24 mouse cellular contexts compared by ENCODE assay signal in the genomic region with DNA sequence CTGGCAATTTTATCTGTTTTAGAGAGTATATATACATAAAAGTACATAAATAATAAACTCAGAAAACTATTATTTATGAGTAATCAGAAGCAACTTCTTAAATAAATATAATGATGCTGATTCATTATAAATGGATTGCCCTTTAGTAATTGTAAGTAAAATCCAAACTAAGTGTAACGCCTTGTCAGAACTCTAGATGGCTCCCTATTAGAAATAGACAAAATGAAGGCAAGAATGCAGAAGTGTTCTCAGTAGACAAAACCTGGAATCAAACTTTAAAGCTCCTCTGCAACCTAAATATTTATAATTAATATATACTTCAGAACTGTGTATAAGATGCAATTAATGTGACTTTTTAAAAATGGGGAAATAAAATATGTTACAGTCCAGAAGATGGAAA.
DNase-seq lines count a peak whose midpoint lies in the region; ATAC-seq and TF ChIP-seq lines count a peak whose summit lies in the region.
"Had no signal": no experiment of that assay in that cellular context is flagged by ENCODE, and none has a peak within 500 bp of the region (broad histone marks: within the 10 kb centered on the region; RNA-seq: fewer than 3 reads in every experiment).

No protein-coding gene starts in this region.

- H3K9ac ChIP-seq in embryonic facial prominence, embryonic 11.5 days (replicated peaks; ENCODE audit: low read length), result no peak overlapping the region
- H3K9ac ChIP-seq in CH12.LX (ENCODE audit: insufficient read depth, low read depth), result no peak overlapping the region
- H3K9ac ChIP-seq: embryonic facial prominence, embryonic 13.5 days; limb, embryonic 12.5 days; liver, embryonic 12.5 days; neural tube, embryonic 12.5 days had no signal

- in situ Hi-C loops in CH12.LX (cut with MboI; ENCODE audit: low pct_ligation_motif_present, low pct_unique_long_range_greater_than_20kb, low sequenced_read_pairs), result no loop called here

- TF ChIP-seq EP300 in CH12.LX (IDR thresholded peaks at IDR 0.05; ENCODE audit: low read length), result no peak

- TF ChIP-seq CTCF in left cerebral cortex, adult 2 months (IDR thresholded peaks at IDR 0.05), result peak; percentile 33; the same call in 1 of the 2 replicates
- TF ChIP-seq CTCF in CH12.LX (conservative IDR thresholded peaks at IDR 0.05 in 1 of 2, IDR thresholded peaks at IDR 0.05 in 1 of 2; ENCODE audit: low read depth in 2 of 2, low read length in 2 of 2), result peak in 1 of 2 experiments; percentile 52; a peak in 2 of 4 replicates

- no peaks in the 10 kb centered on the region for H3K27me3 ChIP-seq in embryonic facial prominence, embryonic 11.5 days (ENCODE audit: control insufficient read depth, insufficient read depth, low read length)
- no peaks in the 10 kb centered on the region for H3K27me3 ChIP-seq in embryonic facial prominence, embryonic 10.5 days (replicated peaks; ENCODE audit: low read depth, poor library complexity, severe bottlenecking)
- no peaks in the 10 kb centered on the region for H3K27me3 ChIP-seq in CH12.LX (replicated peaks)
- H3K27me3 ChIP-seq: embryonic facial prominence, embryonic 13.5 days; limb, embryonic 12.5 days; liver, embryonic 12.5 days; neural tube, embryonic 12.5 days had no signal

- intact Hi-C loops in left cerebral cortex, adult 2 months (cut with DNase I), result no loop called here
- intact Hi-C loops in heart, postnatal 36 days (cut with DNase I), result no loop called here

- peak; percentile 11 for DNase-seq in embryonic facial prominence, embryonic 11.5 days (ENCODE audit: low spot score)
- no peak for DNase-seq in embryonic facial prominence, embryonic 10.5 days (ENCODE audit: low spot score)
- DNase-seq in left cerebral cortex, adult 2 months (ENCODE audit: extremely low spot score in 1 of 2, low spot score in 2 of 2), result no peak
- no peak for DNase-seq in left cerebral cortex, adult 9 months (ENCODE audit: low spot score in 2 of 2)
- DNase-seq in CH12.LX (ENCODE audit: extremely low read depth), result peak; percentile 4
- peak; percentile 3 for DNase-seq in induced T-regulatory cell, adult 2 months (ENCODE audit: low read depth)
- DNase-seq in heart, postnatal 36 days, result no peak
- DNase-seq: adrenal gland, postnatal 25 days; B cell, adult 2 months; cerebellum, adult 18-20 months; cerebellum, postnatal 25 days; gastrocnemius, adult 2 months; heart, postnatal 4 days; kidney, adult 9 months; kidney, postnatal 36 days; lung, adult 2 months; lung, postnatal 4 days; thymus, postnatal 25 days had no signal

- H3K79me2 ChIP-seq in CH12.LX (replicated peaks; ENCODE audit: control insufficient read depth, extremely low read depth, insufficient read depth, poor library complexity, severe bottlenecking), result no peaks in the 10 kb centered on the region

- ATAC-seq in embryonic facial prominence, embryonic 11.5 days (replicated peaks; ENCODE audit: insufficient number of reproducible peaks, low FRiP score, low TSS enrichment, low read depth), result no peak
- ATAC-seq: hindbrain, embryonic 16.5 days; liver, embryonic 12.5 days; Patski had no signal

- no peak overlapping the region for H3K4me3 ChIP-seq in embryonic facial prominence, embryonic 11.5 days (ENCODE audit: low read depth, low read length)
- H3K4me3 ChIP-seq in embryonic facial prominence, embryonic 10.5 days, result no peak overlapping the region
- H3K4me3 ChIP-seq in left cerebral cortex, adult 2 months, result no peak overlapping the region
- H3K4me3 ChIP-seq in CH12.LX (replicated peaks in 1 of 3; ENCODE audit: low read depth in 2 of 3, low read length in 2 of 3, poor library complexity in 1 of 3), result no peak overlapping the region
- H3K4me3 ChIP-seq: embryonic facial prominence, embryonic 13.5 days; gastrocnemius, adult 2 months; limb, embryonic 12.5 days; liver, embryonic 12.5 days; neural tube, embryonic 12.5 days had no signal

- no peak overlapping the region for H3K27ac ChIP-seq in embryonic facial prominence, embryonic 11.5 days (replicated peaks; ENCODE audit: low read depth, low read length)
- H3K27ac ChIP-seq in embryonic facial prominence, embryonic 10.5 days (replicated peaks), result no peak overlapping the region
- H3K27ac ChIP-seq in left cerebral cortex, adult 2 months, result no peak overlapping the region
- H3K27ac ChIP-seq in CH12.LX (ENCODE audit: insufficient read depth, low read depth), result no peak overlapping the region
- H3K27ac ChIP-seq: embryonic facial prominence, embryonic 13.5 days; gastrocnemius, adult 2 months; limb, embryonic 12.5 days; liver, embryonic 12.5 days; neural tube, embryonic 12.5 days had no signal

- no peaks in the 10 kb centered on the region for H3K4me1 ChIP-seq in embryonic facial prominence, embryonic 11.5 days (ENCODE audit: control insufficient read depth, insufficient read depth, low read length)
- no peaks in the 10 kb centered on the region for H3K4me1 ChIP-seq in embryonic facial prominence, embryonic 10.5 days
- no peaks in the 10 kb centered on the region for H3K4me1 ChIP-seq in CH12.LX (ENCODE audit: control insufficient read depth in 1 of 2, insufficient read depth in 2 of 2)
- H3K4me1 ChIP-seq: embryonic facial prominence, embryonic 13.5 days; limb, embryonic 12.5 days; liver, embryonic 12.5 days; neural tube, embryonic 12.5 days had no signal

- H3K36me3 ChIP-seq in embryonic facial prominence, embryonic 11.5 days (replicated peaks; ENCODE audit: control insufficient read depth, insufficient read depth, low read depth, low read length), result no peaks in the 10 kb centered on the region
- H3K36me3 ChIP-seq in embryonic facial prominence, embryonic 10.5 days (replicated peaks), result no peaks in the 10 kb centered on the region
- no peaks in the 10 kb centered on the region for H3K36me3 ChIP-seq in CH12.LX (replicated peaks in 1 of 2; ENCODE audit: control insufficient read depth in 1 of 2, insufficient read depth in 1 of 2, low read length in 1 of 2)
- H3K36me3 ChIP-seq: embryonic facial prominence, embryonic 13.5 days; limb, embryonic 12.5 days; liver, embryonic 12.5 days; neural tube, embryonic 12.5 days had no signal

- WGBS in embryonic facial prominence, embryonic 11.5 days, result 66% methylated on average over 1 of the region's 1 CpGs
- 57% methylated on average over 1 of the region's 1 CpGs for WGBS in embryonic facial prominence, embryonic 10.5 days

- dilution Hi-C loops in CH12.LX (cut with MboI; ENCODE audit: extremely low pct_ligation_motif_present, extremely low pct_unique_long_range_greater_than_20kb, low sequenced_read_pairs), result no loop called here

- no peak overlapping the region for H3K4me2 ChIP-seq in embryonic facial prominence, embryonic 11.5 days (ENCODE audit: low read depth, low read length)
- H3K4me2 ChIP-seq in CH12.LX (ENCODE audit: insufficient read depth, low read depth, poor library complexity, severe bottlenecking), result no peak overlapping the region
- H3K4me2 ChIP-seq: embryonic facial prominence, embryonic 13.5 days; limb, embryonic 12.5 days; liver, embryonic 12.5 days; neural tube, embryonic 12.5 days had no signal

- TF ChIP-seq POLR2A in CH12.LX (IDR thresholded peaks at IDR 0.05; ENCODE audit: low read depth, low read length), result no peak

- no peaks in the 10 kb centered on the region for H3K9me3 ChIP-seq in embryonic facial prominence, embryonic 11.5 days (replicated peaks; ENCODE audit: control insufficient read depth, low read length)
- H3K9me3 ChIP-seq in embryonic facial prominence, embryonic 10.5 days, result no peaks in the 10 kb centered on the region
- H3K9me3 ChIP-seq in CH12.LX (replicated peaks; ENCODE audit: low read length), result no peaks in the 10 kb centered on the region
- H3K9me3 ChIP-seq: embryonic facial prominence, embryonic 13.5 days; limb, embryonic 12.5 days; liver, embryonic 12.5 days; neural tube, embryonic 12.5 days had no signal

- peak; percentile 25 for TF ChIP-seq RAD21 in CH12.LX (IDR thresholded peaks at IDR 0.05; ENCODE audit: low read depth, low read length)

TF ChIP-seq in CH12.LX, 34 proteins besides CTCF, POLR2A, EP300 and RAD21:
- no peak for TF ChIP-seq HCFC1 (IDR thresholded peaks at IDR 0.05; ENCODE audit: low read depth, low read length)
- TF ChIP-seq POLR2AphosphoS2 (IDR thresholded peaks at IDR 0.05; ENCODE audit: low read depth, low read length), result no peak
- no peak for TF ChIP-seq TCF12 (IDR thresholded peaks at IDR 0.05; ENCODE audit: low read depth, low read length)
- TF ChIP-seq JUND (conservative IDR thresholded peaks at IDR 0.05; ENCODE audit: low read depth, low read length), result no peak
- no peak for TF ChIP-seq JUN (IDR thresholded peaks at IDR 0.05; ENCODE audit: insufficient read depth, low read depth, low read length)
- TF ChIP-seq SIN3A (IDR thresholded peaks at IDR 0.05; ENCODE audit: low read length), result no peak
- TF ChIP-seq CHD1 (IDR thresholded peaks at IDR 0.05; ENCODE audit: low read depth, low read length), result no peak
- no peak for TF ChIP-seq ELF1 (IDR thresholded peaks at IDR 0.05; ENCODE audit: low read depth, low read length)
- TF ChIP-seq ZNF384 (IDR thresholded peaks at IDR 0.05; ENCODE audit: low read depth, low read length), result no peak
- no peak for TF ChIP-seq MAZ (IDR thresholded peaks at IDR 0.05; ENCODE audit: low read depth, low read length)
- TF ChIP-seq ZMIZ1 (IDR thresholded peaks at IDR 0.05; ENCODE audit: low read depth, low read length), result no peak
TF ChIP-seq in CH12.LX: peak in this region for 0.

Comparison
In these comparisons a context has a peak if more than half of its experiments do, and no peak if none do; other contexts are left out.
1. DNase-seq: peak in embryonic facial prominence, embryonic 11.5 days (single experiment), CH12.LX (single experiment) and induced T-regulatory cell, adult 2 months (single experiment); none in embryonic facial prominence, embryonic 10.5 days (single experiment), left cerebral cortex, adult 2 months (0 of 2), left cerebral cortex, adult 9 months (0 of 2) and heart, postnatal 36 days (0 of 2).